Mouse (Mus musculus) heart, embryonic 14.5 days (tissue): ENCODE measurements at regions not wholly inside any gene's neighbourhood (a gene's known extent, or its start where the extent isn't known, plus 50 kb on each side); places are given as distances from the start of the nearest gene placed in this dataset.

ENCODE experiments used
- ATAC-seq: fragments of 200-750 bp; cut with Nextera tagmentation; 2 replicates; pipeline ENCODE4 v1.8.0; 2017; ENCODE audit warnings: low read depth, moderate TSS enrichment; ENCODE audit not compliant: insufficient number of reproducible peaks, insufficient read depth, low FRiP score
- H3K27ac ChIP-seq, 2 experiments: fragments of 200-500 bp in 1 of 2; fragments of 300-500 bp in 1 of 2; sonication (generic) in 1 of 2; replicated peaks in 1 of 2; 2 replicates each; pipeline ENCODE4 v1.5.1; 2012 to 2014; ENCODE audit warnings: low read depth in 2 of 2, low read length in 2 of 2, control low read depth in 1 of 2, mild to moderate bottlenecking in 1 of 2, mixed read lengths in 1 of 2; ENCODE audit not compliant: control insufficient read depth in 1 of 2, insufficient read depth in 1 of 2
- H3K27me3 ChIP-seq: fragments of 300-500 bp; sonication (generic); 2 replicates; pipeline ENCODE4 v1.6.1; 2014; ENCODE audit warnings: mild to moderate bottlenecking, low read length, control low read depth; ENCODE audit not compliant: control insufficient read depth, insufficient read depth
- H3K36me3 ChIP-seq: fragments of 300-500 bp; sonication (generic); 2 replicates; pipeline ENCODE4 v1.6.1; 2014; ENCODE audit warnings: mild to moderate bottlenecking, control low read depth, low read length, mixed read lengths; ENCODE audit not compliant: control insufficient read depth, insufficient read depth
- H3K4me1 ChIP-seq, 2 experiments: fragments of 200-500 bp in 1 of 2; fragments of 300-500 bp in 1 of 2; sonication (generic) in 1 of 2; 2 replicates each; pipeline ENCODE4 v1.6.1; 2012 to 2014; ENCODE audit warnings: low read length in 2 of 2, control low read depth in 1 of 2, mixed read lengths in 1 of 2; ENCODE audit not compliant: control insufficient read depth in 2 of 2, insufficient read depth in 2 of 2
- H3K4me2 ChIP-seq: fragments of 300-500 bp; sonication (generic); 2 replicates; pipeline ENCODE4 v1.6.1; 2014; ENCODE audit warnings: mild to moderate bottlenecking, low read length
- H3K4me3 ChIP-seq, 2 experiments: fragments of 200-500 bp in 1 of 2; fragments of 300-500 bp in 1 of 2; sonication (generic) in 1 of 2; 2 replicates each; pipeline ENCODE4 v1.5.1; 2012 to 2014; ENCODE audit warnings: low read length in 2 of 2, mild to moderate bottlenecking in 2 of 2, control low read depth in 1 of 2, low read depth in 1 of 2, moderate library complexity in 1 of 2; ENCODE audit not compliant: control insufficient read depth in 1 of 2, insufficient read depth in 1 of 2
- H3K9ac ChIP-seq: fragments of 300-500 bp; sonication (generic); 2 replicates; pipeline ENCODE4 v1.6.1; 2014; ENCODE audit warnings: mild to moderate bottlenecking, low read length
- H3K9me3 ChIP-seq: fragments of 300-500 bp; sonication (generic); 2 replicates; pipeline ENCODE4 v1.6.1; 2016; ENCODE audit warnings: low read length, control low read depth; ENCODE audit not compliant: control insufficient read depth
- WGBS: fragments of 180-500 bp; shearing (Covaris S2); extraction: QIAGEN DNeasy Blood & Tissue Kit; methylation state at CpG from one replicate; pipeline ENCODE4 v1.1.7; 2014; 5-methylcytosine and 5-hydroxymethylcytosine counted together

DNA sequence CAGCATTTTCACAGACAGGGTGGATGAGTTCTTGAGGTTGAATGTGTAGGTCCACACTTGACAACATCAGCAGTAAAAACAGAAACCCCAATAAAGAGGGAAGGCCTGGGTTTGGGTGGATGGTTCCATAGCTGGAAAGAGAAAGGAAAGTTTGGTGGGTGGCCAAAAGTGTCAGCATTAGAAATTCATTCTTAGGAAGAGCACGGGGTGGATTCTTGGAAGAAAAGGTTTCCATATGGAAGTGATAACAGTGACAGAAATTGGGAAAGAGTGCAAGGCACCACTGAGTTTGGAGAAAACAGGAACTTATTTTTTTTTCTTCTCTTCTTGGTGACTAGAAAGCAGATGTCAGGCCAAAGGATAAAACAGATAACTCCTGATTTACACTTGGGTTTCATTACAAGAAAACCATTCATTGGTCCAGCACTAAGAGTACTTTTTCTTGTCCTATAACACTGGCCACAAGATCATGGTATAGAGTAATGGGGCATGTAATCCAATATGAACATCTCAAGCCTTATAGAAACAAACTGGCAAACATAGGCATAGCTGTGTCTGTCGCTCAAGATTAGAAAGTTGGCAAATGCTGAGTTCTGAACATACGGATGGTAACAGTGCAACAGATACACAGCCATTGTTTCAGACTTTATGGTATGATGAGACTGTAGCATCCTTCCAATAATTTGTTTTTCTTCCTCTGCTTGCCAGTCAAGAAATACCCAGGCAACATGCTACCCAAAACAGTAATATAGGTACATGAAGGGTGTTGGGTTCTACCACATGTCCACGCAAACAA is 209.7 kb upstream of the Pard3b start:
- Histone ChIP-seq H3K9me3 (no peaks in the 10 kb centered on the region), H3K27me3 (no peaks in the 10 kb centered on the region), H3K4me2 (no peak overlapping the region), H3K36me3 (no peaks in the 10 kb centered on the region), H3K9ac (no peak overlapping the region), H3K4me1 (peaks cover 0 to 6% of the 10 kb centered on the region in 2 experiments; a peak in 1 of 4 replicates), H3K27ac (no peak overlapping the region), H3K4me3 (no peak overlapping the region)
- WGBS = 80% methylated on average over 4 of the region's 4 CpGs
- no peak for ATAC-seq

DNA sequence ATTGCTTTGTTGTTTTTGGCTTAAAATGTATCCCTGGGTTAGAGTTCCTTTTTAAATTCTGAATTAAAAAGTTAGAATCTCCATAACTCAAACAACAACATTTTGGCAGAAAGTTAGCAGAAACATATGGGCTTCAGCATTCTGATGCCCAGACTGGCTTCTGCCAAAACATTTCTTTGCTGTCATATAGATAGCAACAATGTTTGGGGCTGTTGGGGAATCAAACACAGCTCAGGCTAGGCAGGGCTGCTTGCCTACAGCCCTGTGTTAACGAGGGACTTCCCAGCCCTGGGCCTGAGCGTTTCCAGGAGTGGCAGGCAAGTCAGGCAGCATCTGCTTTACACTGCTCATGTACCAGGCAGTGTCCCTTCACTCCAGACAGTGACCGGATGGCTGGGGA is 201.0 kb upstream of the Pard3b start:
- Histone ChIP-seq H3K27ac (no peak overlapping the region), H3K4me3 (no peak overlapping the region), H3K9me3 (no peaks in the 10 kb centered on the region), H3K27me3 (no peaks in the 10 kb centered on the region), H3K4me1 (0 out of 4 replicates have a peak, but pooled peaks cover 0 to 4% of the 10 kb centered on the region in 2 experiments), H3K9ac (no peak overlapping the region), H3K36me3 (no peaks in the 10 kb centered on the region), H3K4me2 (no peak overlapping the region)
- no peak for ATAC-seq
- WGBS = 57% methylated on average over 3 of the region's 3 CpGs

DNA sequence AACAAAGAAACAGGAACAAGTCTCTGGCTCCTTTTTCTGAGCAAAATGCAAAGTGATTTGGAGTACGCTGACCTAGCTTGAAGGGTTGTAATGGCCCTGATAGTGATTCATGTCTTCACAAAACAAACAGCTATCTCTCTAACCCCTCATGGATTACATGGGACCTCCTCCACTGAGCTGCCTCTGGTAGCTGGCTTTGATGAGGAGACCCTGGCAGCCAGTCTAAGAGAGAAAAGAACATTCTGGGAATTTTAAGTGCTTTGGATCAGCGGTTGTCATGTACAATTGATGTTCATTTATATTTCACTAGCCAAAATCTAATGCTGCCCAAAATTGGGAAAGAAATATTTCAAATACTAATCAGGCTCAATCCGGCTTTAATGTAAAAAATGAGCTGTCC is 177.2 kb upstream of the Pard3b start:
- no peaks in the 10 kb centered on the region for H3K27me3 ChIP-seq
- no peaks in the 10 kb centered on the region for H3K4me1 ChIP-seq
- H3K9me3 ChIP-seq = no peaks in the 10 kb centered on the region
- H3K27ac ChIP-seq = no peak overlapping the region
- H3K4me2 ChIP-seq = no peak overlapping the region
- no peaks in the 10 kb centered on the region for H3K36me3 ChIP-seq
- no peak overlapping the region for H3K4me3 ChIP-seq
- no peak overlapping the region for H3K9ac ChIP-seq
- no peak for ATAC-seq
- WGBS = 71% methylated on average over 3 of the region's 3 CpGs

DNA sequence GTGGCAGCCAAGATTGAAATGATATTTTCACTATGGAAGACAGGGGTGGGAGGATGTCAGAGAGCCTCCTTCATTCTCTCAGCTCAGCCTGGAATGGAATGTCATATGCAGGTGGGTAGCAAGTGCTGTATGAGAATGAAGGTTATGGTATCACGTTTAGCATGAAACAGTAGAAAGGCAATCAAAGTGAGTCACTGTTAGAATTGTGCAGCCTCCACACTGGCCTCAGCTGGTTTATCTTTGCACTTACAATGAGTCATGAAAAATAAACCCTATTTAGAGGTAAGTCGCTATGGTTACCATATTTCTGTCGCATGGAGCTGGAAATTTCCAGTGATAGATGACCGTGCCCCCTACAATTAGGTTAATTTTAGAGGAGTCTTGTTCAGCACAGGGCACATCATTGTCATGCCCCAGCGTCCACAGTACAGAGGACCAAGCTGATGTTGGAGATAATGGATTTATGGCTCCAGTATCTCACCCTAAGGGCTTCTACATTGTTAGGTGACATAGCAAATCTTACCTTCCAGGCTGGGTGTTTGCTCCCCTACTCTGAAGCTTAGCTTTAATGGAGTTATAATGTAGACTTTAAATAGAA is 167.9 kb upstream of the Pard3b start:
- Histone ChIP-seq H3K27me3 (no peaks in the 10 kb centered on the region), H3K4me1 (no peaks in the 10 kb centered on the region), H3K4me3 (no peak overlapping the region), H3K27ac (no peak overlapping the region), H3K36me3 (no peaks in the 10 kb centered on the region), H3K9me3 (no peaks in the 10 kb centered on the region), H3K9ac (no peak overlapping the region), H3K4me2 (no peak overlapping the region)
- WGBS = 70% methylated on average over 5 of the region's 5 CpGs
- no peak for ATAC-seq

DNA sequence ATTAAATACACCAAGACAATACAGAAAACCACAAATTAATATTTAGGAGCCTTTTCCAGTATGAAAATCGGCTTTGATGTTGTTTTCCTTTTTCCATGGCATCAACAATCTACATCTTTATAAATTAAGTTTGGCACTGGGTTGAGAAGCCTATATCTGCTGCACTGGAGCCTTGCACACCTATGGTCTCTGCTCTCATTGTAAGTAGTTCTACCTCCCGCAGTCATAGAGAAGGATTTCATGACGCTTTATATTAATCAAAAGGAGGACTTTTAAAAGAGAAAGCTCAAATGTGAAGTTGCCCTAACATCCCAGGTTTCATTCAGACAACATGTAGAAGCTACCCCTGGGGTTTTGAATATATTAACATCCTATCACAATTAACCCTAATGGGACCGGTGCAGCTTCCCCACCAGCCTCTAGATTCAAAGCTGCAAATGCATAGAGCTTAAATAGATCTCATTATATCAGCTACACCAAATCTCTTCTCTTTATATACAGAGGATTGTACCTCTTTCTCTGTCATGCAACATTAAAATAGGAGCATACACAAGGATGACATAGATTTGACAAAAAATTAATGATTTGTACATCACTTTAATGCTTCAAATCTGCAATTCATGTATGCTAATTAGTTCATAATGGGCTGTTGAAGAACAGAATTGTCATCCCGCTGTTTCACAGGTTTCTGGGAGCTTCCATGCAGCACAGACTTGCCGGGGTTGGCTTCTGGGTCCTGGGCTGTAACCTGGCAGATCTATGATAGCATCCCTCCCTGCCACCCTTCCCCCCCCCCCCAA is 166.6 kb upstream of the Pard3b start:
- no peaks in the 10 kb centered on the region for H3K36me3 ChIP-seq
- H3K4me3 ChIP-seq = no peak overlapping the region
- no peaks in the 10 kb centered on the region for H3K27me3 ChIP-seq
- 82% methylated on average over 6 of the region's 6 CpGs for WGBS
- no peaks in the 10 kb centered on the region for H3K9me3 ChIP-seq
- H3K4me1 ChIP-seq = no peaks in the 10 kb centered on the region
- H3K4me2 ChIP-seq = no peak overlapping the region
- no peak for ATAC-seq
- no peak overlapping the region for H3K9ac ChIP-seq
- no peak overlapping the region for H3K27ac ChIP-seq

DNA sequence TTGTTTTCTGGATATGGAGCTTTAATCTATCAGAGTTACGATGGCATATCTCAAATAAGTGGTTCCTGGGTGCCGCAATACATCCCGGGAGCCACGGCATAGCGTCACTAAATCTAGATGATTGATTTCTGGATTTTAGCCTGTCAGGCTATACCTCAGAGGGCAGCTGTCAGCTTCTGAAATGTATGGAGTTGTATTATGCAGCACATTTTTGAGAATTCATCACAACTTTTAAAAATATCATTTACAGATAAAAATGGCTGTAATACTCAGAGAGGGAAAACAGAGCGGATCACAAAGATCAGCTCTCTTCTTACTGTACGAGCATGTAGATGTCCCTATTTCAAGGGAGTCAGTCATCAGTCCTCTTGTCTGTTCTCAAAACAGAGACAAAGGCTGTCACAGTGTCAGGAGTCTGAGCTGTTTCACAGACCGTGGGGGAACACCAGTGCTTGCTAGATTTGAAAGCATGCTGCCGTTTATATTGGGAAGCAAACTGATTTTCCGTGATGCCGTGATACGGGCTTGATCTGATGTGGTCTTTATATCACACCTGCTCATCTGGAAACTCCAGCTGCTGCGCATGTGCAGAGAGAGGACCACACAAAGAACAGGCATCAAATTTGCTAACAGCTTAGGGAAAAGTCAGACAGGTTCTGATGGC is 165.9 kb upstream of the Pard3b start:
- no peak for ATAC-seq
- Histone ChIP-seq H3K4me2 (no peak overlapping the region), H3K4me1 (no peaks in the 10 kb centered on the region), H3K9me3 (no peaks in the 10 kb centered on the region), H3K4me3 (no peak overlapping the region), H3K36me3 (no peaks in the 10 kb centered on the region), H3K27ac (no peak overlapping the region), H3K9ac (no peak overlapping the region), H3K27me3 (no peaks in the 10 kb centered on the region)
- WGBS = 68% methylated on average over 13 of the region's 13 CpGs

DNA sequence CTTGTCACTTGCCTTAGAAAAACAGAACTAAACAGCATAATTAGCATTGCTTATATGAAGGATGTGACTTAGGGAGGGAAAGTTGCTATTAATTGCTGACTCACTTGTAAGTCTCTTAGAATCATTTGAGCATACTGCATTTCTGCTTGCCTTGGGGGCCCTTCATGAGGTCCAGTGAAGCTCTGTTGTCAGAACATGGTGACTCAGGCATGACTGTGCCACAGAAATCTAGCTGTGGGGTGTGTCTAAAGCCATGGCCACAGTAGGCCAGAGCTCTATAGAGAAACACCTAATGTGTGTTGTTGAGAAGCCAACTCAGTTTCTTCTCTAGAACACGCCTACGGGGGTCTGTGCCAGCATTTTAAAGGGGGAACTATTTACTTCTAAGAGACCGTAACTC is 153.2 kb upstream of the Pard3b start:
- no peaks in the 10 kb centered on the region for H3K4me1 ChIP-seq
- no peaks in the 10 kb centered on the region for H3K36me3 ChIP-seq
- H3K9me3 ChIP-seq = peaks cover 3% of the 10 kb centered on the region; the same call in 1 of the 2 replicates
- H3K9ac ChIP-seq = no peak overlapping the region
- no peak overlapping the region for H3K4me3 ChIP-seq
- 90% methylated on average over 3 of the region's 3 CpGs for WGBS
- H3K27me3 ChIP-seq = no peaks in the 10 kb centered on the region
- H3K27ac ChIP-seq = no peak overlapping the region
- H3K4me2 ChIP-seq = no peak overlapping the region
- ATAC-seq = no peak
